Mouse (Mus musculus): ENCODE data around the gene Ier3. TPM values are rescaled to one million over a fixed set of nuclear protein-coding genes. Genes with fewer than 3 reads are reported as not detected.
"Not testable (repeated sequence)": the region's sequence is repeated elsewhere in the genome, so short reads cannot be mapped to it uniquely, and the experiment has no call there.

Gene Ier3
- polyA plus RNA-seq, 1 experiment: 6.2 TPM

- peak overlapping the region; percentile 90 for H3K27ac ChIP-seq (ENCODE audit: control insufficient read depth, insufficient read depth, low read length)
- peaks cover 39% of the 10 kb centered on the region for H3K36me3 ChIP-seq (ENCODE audit: control insufficient read depth, insufficient read depth, low read length)
- H3K4me1 ChIP-seq (replicated peaks; ENCODE audit: control insufficient read depth, insufficient read depth, low read length): peaks cover 27% of the 10 kb centered on the region
- peak overlapping the region; percentile 87 for H3K4me3 ChIP-seq (ENCODE audit: control insufficient read depth, insufficient read depth, low read length)
- TF ChIP-seq POLR2A (IDR thresholded peaks at IDR 0.05; ENCODE audit: control insufficient read depth, extremely low read depth, insufficient read depth, low read length, poor library complexity) (no peak), CTCF (IDR thresholded peaks at IDR 0.05; ENCODE audit: borderline replicate concordance, control insufficient read depth, extremely low read depth, insufficient read depth, low read length, poor library complexity) (no peak)
- DNase-seq: peak; percentile 76
- WGBS: under 1% methylated on average over 18 of the region's 18 CpGs
- H3K27me3 ChIP-seq (ENCODE audit: control insufficient read depth, insufficient read depth, low read length): no peaks in the 10 kb centered on the region
Measured at GRCm38 (mm10) chr17:35837487-35837886, 16.0 kb downstream of the Ier3 start.

- peak; percentile 98 for TF ChIP-seq POLR2A (IDR thresholded peaks at IDR 0.05; ENCODE audit: control insufficient read depth, extremely low read depth, insufficient read depth, low read length, poor library complexity)
- no peak for TF ChIP-seq CTCF (IDR thresholded peaks at IDR 0.05; ENCODE audit: borderline replicate concordance, control insufficient read depth, extremely low read depth, insufficient read depth, low read length, poor library complexity)
- peak within 1 kb of the TSS; percentile 90 for H3K27ac ChIP-seq (ENCODE audit: control insufficient read depth, insufficient read depth, low read length)
- peaks cover 34% of the 10 kb centered on the region for H3K36me3 ChIP-seq (ENCODE audit: control insufficient read depth, insufficient read depth, low read length)
- H3K4me1 ChIP-seq (replicated peaks; ENCODE audit: control insufficient read depth, insufficient read depth, low read length): peaks cover 27% of the 10 kb centered on the region
- H3K27me3 ChIP-seq (ENCODE audit: control insufficient read depth, insufficient read depth, low read length): no peaks in the 10 kb centered on the region
- peak; percentile 96 for DNase-seq
- 1% methylated on average over 29 of the region's 29 CpGs for WGBS
- H3K4me3 ChIP-seq (ENCODE audit: control insufficient read depth, insufficient read depth, low read length): peak within 1 kb of the TSS; percentile 87
Measured at GRCm38 (mm10) chr17:35838122-35838544, 16.6 kb downstream of the Ier3 start, which contains the start of gene Tubb5. Gene Tubb5, minus strand, starts transcription at chr17:35838306.

GRCm38 (mm10) chr17:35838570-35838969 lies 17.1 kb downstream of the Ier3 start:
- H3K4me1 ChIP-seq (replicated peaks; ENCODE audit: control insufficient read depth, insufficient read depth, low read length): peaks cover 27% of the 10 kb centered on the region
- TF ChIP-seq POLR2A (IDR thresholded peaks at IDR 0.05; ENCODE audit: control insufficient read depth, extremely low read depth, insufficient read depth, low read length, poor library complexity): no peak
- TF ChIP-seq CTCF (IDR thresholded peaks at IDR 0.05; ENCODE audit: borderline replicate concordance, control insufficient read depth, extremely low read depth, insufficient read depth, low read length, poor library complexity): no peak
- H3K36me3 ChIP-seq (ENCODE audit: control insufficient read depth, insufficient read depth, low read length): peaks cover 30% of the 10 kb centered on the region
- WGBS: 5% methylated on average over 5 of the region's 5 CpGs
- peak overlapping the region; percentile 44; the same call in 1 of the 2 replicates for H3K27ac ChIP-seq (ENCODE audit: control insufficient read depth, insufficient read depth, low read length)
- peak overlapping the region; percentile 18; the same call in 1 of the 2 replicates for H3K4me3 ChIP-seq (ENCODE audit: control insufficient read depth, insufficient read depth, low read length)
- H3K27me3 ChIP-seq (ENCODE audit: control insufficient read depth, insufficient read depth, low read length): no peaks in the 10 kb centered on the region
- peak; percentile 24 for DNase-seq

- not testable (repeated sequence) for H3K4me3 ChIP-seq (ENCODE audit: control insufficient read depth, insufficient read depth, low read length); H3K27ac ChIP-seq (ENCODE audit: control insufficient read depth, insufficient read depth, low read length); H3K27me3 ChIP-seq (ENCODE audit: control insufficient read depth, insufficient read depth, low read length)
- peak; percentile 32 for DNase-seq
- Histone ChIP-seq H3K4me1 (replicated peaks; ENCODE audit: control insufficient read depth, insufficient read depth, low read length) (peaks cover 27% of the 10 kb centered on the region), H3K36me3 (ENCODE audit: control insufficient read depth, insufficient read depth, low read length) (peaks cover 26% of the 10 kb centered on the region)
- WGBS: 82% methylated on average over 3 of the region's 3 CpGs
Measured at GRCm38 (mm10) chr17:35839002-35839401, 17.5 kb downstream of the Ier3 start.

- WGBS: 52% methylated on average over 14 of the region's 14 CpGs
- no peak overlapping the region for H3K4me3 ChIP-seq (ENCODE audit: control insufficient read depth, insufficient read depth, low read length)
- DNase-seq: no peak
- H3K27me3 ChIP-seq (ENCODE audit: control insufficient read depth, insufficient read depth, low read length): no peaks in the 10 kb centered on the region
- peaks cover 10% of the 10 kb centered on the region for H3K36me3 ChIP-seq (ENCODE audit: control insufficient read depth, insufficient read depth, low read length)
- H3K4me1 ChIP-seq (replicated peaks; ENCODE audit: control insufficient read depth, insufficient read depth, low read length): peaks cover 18% of the 10 kb centered on the region
- TF ChIP-seq POLR2A (IDR thresholded peaks at IDR 0.05; ENCODE audit: control insufficient read depth, extremely low read depth, insufficient read depth, low read length, poor library complexity): no peak
- no peak overlapping the region for H3K27ac ChIP-seq (ENCODE audit: control insufficient read depth, insufficient read depth, low read length)
Measured at GRCm38 (mm10) chr17:35840561-35840960, 19.1 kb downstream of the Ier3 start.

- DNase-seq: peak; percentile 99
- WGBS: under 1% methylated on average over 59 of the region's 59 CpGs
- H3K36me3 ChIP-seq (ENCODE audit: control insufficient read depth, insufficient read depth, low read length): peaks cover 10% of the 10 kb centered on the region
- peak within 1 kb of the TSS; percentile 61 for H3K4me3 ChIP-seq (ENCODE audit: control insufficient read depth, insufficient read depth, low read length)
- H3K4me1 ChIP-seq (replicated peaks; ENCODE audit: control insufficient read depth, insufficient read depth, low read length): peaks cover 12% of the 10 kb centered on the region
- H3K27ac ChIP-seq (ENCODE audit: control insufficient read depth, insufficient read depth, low read length): peak within 1 kb of the TSS; percentile 70
- no peaks in the 10 kb centered on the region for H3K27me3 ChIP-seq (ENCODE audit: control insufficient read depth, insufficient read depth, low read length)
- TF ChIP-seq POLR2A (IDR thresholded peaks at IDR 0.05; ENCODE audit: control insufficient read depth, extremely low read depth, insufficient read depth, low read length, poor library complexity) (peak; percentile 66; the same call in 1 of the 2 replicates), CTCF (IDR thresholded peaks at IDR 0.05; ENCODE audit: borderline replicate concordance, control insufficient read depth, extremely low read depth, insufficient read depth, low read length, poor library complexity) (peak; percentile 28; the same call in 1 of the 2 replicates)
Measured at GRCm38 (mm10) chr17:35841076-35841950, 19.8 kb downstream of the Ier3 start, which contains the start of gene Mdc1. Gene Mdc1, plus strand, starts transcription at chr17:35841515.
